Mouse (Mus musculus): ENCODE data around the gene Caskin1. TPM values are rescaled to one million over a fixed set of nuclear protein-coding genes. Genes with fewer than 3 reads are reported as not detected.
A peak's percentile ranks its signal among the peaks of the same experiment; 100 is the strongest.

The Caskin1 gene
- total RNA-seq, 2 experiments from 2014 or later, result 0.10 to 0.11 TPM

GRCm38 (mm10) chr17:24533099-24533992 lies 44.9 kb downstream of the Caskin1 start:
- DNase-seq, result peak; percentile 87

DNA sequence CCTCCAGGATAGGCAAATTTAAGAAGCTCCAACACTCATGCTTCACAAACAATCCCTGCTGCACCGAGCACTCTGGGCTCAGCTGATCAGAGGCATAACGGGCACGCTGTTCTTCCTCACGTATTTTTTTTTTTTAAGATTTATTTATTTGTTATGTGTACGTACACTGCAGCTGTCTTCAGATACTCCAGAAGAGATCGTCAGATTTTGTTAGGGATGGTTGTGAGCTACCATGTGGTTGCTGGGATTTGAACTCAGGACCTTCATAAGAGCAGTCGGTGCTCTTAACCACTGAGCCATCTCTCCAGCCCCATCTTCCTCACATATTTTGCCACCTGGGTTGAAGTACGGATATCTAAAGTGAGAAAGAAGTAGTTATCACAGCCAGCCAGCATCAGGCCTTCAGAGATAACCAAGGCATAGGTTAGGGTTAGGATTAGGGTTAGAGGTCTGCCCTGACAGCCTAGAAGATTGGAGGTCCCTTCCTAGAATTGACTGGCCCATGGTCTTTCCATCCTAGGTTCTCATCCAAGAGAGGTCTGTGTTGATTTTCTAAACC lies 45.8 kb downstream of the Caskin1 start, which contains the start of gene Rab26:
Gene Rab26 (minus strand): TSS at position 51 of the 559 bp plus-strand sequence.
- DNase-seq, result no peak

GRCm38 (mm10) chr17:24535300-24535699 lies 46.9 kb downstream of the Caskin1 start:
- no peak for DNase-seq

GRCm38 (mm10) chr17:24537536-24537935 lies 49.1 kb downstream of the Caskin1 start:
- no peak for DNase-seq

- DNase-seq, result no peak
Measured at GRCm38 (mm10) chr17:24538950-24539349, 50.5 kb downstream of the Caskin1 start.

GRCm38 (mm10) chr17:24540375-24540774 lies 52.0 kb downstream of the Caskin1 start:
- DNase-seq, result no peak

DNA sequence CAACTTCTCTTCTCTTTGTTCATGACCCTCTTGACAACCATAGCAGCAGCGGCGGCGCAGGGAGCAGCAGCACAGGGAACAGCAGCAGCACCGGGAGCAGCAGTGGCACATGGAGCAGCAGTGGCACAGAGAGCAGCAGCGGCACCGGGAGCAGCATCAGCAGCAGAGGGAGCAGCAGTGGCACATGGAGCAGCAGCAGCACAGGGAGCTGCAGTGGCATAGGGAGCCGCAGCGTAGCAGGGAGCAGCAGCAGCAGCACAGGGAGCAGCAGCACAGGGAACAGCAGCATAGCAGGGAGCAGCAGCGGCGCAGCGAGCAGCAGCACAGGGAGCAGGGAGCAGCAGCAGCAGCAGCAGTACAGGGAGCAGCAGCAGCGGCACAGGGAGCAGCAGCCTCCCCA lies 56.2 kb downstream of the Caskin1 start:
- DNase-seq, result no peak

- DNase-seq, result no peak
Measured at GRCm38 (mm10) chr17:24545247-24545646, 56.8 kb downstream of the Caskin1 start.

DNA sequence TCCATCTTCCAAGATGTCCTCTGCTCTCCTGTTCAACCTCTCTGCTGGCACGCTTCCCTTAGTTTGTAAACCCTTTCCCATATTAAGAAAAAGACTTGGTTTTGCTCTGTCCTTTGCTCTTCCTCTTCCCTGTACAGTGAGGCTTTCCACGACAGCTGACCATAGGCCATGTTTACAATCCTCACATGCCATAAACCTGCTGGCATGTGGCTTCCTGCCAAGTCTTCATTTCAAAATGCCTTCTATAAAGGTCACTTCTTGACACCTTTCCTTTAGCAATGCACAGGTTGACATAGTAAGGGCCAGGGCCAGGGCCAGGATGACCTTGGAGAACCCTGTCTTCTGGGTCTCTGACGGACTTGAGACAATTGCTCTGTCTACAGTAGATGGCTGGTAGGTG lies 57.8 kb downstream of the Caskin1 start:
- no peak for DNase-seq

DNA sequence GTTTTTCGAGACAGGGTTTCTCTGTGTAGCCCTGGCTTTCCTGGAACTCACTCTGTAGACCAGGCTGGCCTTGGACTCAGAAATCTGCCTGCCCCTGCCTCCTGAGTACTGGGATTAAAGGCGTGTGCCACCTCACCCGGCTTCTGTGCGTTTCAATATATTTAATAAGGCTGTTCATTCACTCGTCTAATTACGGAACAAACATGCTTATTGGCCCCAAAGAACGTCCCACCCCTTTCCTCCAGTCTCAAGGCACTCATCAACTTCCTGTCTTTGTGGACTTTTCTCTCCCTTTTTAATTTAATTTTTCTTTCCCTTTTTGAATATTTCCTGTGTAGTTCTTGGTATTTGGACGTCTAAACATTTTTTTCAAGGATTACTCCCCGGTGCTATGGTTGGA lies 60.0 kb downstream of the Caskin1 start:
- DNase-seq, result no peak

GRCm38 (mm10) chr17:24548921-24549617 lies 60.7 kb downstream of the Caskin1 start:
- no peak for DNase-seq

DNA sequence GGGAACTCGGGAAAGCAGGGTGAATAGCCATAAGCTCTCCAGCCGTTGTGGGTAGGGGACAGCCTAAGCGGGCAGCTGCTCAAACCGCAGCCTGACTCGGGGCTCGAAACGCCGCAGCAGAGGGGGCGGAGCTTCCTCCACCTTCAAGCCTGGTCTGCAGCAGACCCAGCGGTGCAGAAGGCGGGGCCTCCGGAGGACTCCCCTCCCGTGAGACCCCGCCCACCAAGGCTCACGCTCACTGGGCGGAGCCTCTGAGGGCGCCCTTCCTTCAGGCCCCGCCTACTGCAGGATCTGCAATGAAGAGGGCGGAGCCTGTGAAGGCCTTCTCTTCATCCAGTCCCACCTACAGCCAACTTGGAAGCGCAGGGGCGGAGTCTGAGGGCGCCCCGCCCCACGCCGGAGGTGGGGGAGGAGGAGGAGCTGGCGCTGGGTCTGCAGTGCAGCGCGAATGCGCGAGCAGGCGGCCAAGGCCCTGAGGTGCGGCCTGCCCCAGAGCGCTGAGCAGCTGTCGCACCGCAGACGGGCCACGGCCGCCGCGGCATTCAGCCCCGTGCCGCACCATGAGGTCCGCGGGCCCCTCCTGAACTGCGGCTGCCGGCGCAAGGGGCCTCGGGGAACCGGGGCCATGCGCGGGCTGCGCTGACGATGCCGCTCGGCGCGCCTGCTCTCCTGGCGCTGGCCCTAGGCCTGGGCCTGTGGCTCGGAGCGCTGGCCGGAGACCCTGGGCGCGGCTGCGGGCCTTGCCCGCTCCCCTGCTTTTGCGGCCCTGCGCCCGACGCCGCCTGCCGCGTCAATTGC lies 61.4 kb downstream of the Caskin1 start, which contains the start of gene Pkd1:
Gene Pkd1 (plus strand): TSS at position 217 of the 798 bp plus-strand sequence.
- peak; percentile 100 for DNase-seq

DNA sequence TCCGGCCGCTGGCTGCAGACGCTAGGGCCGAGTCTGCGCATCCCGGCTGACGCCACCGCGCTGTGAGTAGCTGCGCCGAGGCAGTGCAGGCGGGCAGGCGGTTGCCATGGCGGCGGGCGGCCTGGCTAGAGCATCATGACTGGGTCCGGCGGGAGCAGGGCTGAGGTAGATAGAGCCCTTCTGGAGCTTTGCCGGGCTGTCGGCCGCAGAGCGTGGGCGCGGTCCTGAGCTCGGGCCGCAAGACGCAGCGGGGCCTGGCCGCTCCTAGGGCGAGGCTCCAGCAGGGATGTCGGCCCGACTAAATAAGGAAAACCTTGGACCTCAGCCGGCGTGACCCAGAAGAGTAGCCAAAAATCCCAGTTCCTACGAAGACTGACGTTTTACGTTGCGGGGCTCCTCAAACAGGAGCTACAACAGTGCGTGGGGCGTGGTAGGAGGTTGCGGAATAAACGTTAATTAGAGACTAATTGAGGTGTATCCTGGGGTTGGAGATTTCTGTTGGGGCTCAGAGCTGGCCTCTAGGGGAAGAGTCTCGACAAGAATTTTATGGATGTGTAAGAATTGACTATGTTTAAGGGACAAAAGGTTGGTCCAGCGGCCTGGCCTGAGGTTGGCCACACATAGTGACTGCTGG lies 62.1 kb downstream of the Caskin1 start:
- peak; percentile 87 for DNase-seq

- no peak for DNase-seq
Measured at GRCm38 (mm10) chr17:24551050-24551444, 62.6 kb downstream of the Caskin1 start.

DNA sequence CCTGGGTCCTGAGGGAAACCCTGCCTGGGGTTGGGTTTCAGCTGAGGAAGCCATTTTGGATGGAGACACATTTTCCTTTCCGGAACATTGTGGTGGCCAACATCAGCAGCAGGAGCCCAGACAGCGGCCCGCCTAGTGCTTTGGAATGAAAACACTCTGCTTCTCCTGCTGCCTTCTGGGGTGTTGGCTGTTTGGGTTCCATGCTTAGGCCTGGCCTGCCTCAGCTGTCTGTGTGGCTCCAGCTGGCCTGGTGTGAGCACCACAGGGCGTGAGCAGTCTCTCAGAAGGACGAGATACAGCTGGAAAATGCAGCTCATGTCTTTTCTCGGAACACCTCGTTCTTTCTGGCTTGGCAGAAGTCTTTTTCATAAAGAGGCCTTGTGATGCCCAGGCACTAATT lies 68.7 kb downstream of the Caskin1 start:
- peak; percentile 87 for DNase-seq

Other genes starting within 250 kb of the Caskin1 start
- gene Ccnf, start 237.1 kb upstream of the Caskin1 start, total RNA-seq (2021), result 1 to 10 TPM in 1 of 2 experiments, under 1 TPM in 1; 0.61 to 1.1 TPM
- not detected for gene Abca17, start 137.5 kb upstream of the Caskin1 start, total RNA-seq (2021)
- gene Abca3, start 136.7 kb upstream of the Caskin1 start, total RNA-seq (2021), result 1 to 10 TPM; 6.7 to 7.3 TPM
- gene Rnps1, start 74.0 kb upstream of the Caskin1 start, total RNA-seq (2021), result 10 to 100 TPM; 47.3 to 50.6 TPM
- gene Eci1, start 62.0 kb upstream of the Caskin1 start, total RNA-seq (2021), result 100 to 1,000 TPM; 134 to 161 TPM
- 1 to 10 TPM; 1.0 to 1.5 TPM for gene Dnase1l2, start 45.5 kb upstream of the Caskin1 start, total RNA-seq (2021)
- 10 to 100 TPM in 1 of 2 experiments, 1 to 10 TPM in 1; 9.4 to 10.2 TPM for gene E4f1, start 18.3 kb upstream of the Caskin1 start, total RNA-seq (2021)
- gene Pgp, start 18.2 kb upstream of the Caskin1 start, total RNA-seq (2021), result 10 to 100 TPM; 50.8 to 55.0 TPM
- gene Bricd5, start 14.7 kb upstream of the Caskin1 start, total RNA-seq (2021), result not detected
- gene Mlst8, start 9.5 kb upstream of the Caskin1 start, total RNA-seq (2021), result 10 to 100 TPM; 10.5 to 11.7 TPM
- 10 to 100 TPM; 33.2 to 36.7 TPM for gene Traf7, start 39.3 kb downstream of the Caskin1 start, total RNA-seq (2021)
- gene Rab26, start 45.6 kb downstream of the Caskin1 start, total RNA-seq (2021), result under 1 TPM in 1 of 2 experiments, not detected in 1; 0.23 TPM
- gene Pkd1, start 61.2 kb downstream of the Caskin1 start, total RNA-seq (2021), result 10 to 100 TPM; 20.2 to 21.1 TPM
- 10 to 100 TPM; 65.8 to 67.8 TPM for gene Tsc2, start 144.0 kb downstream of the Caskin1 start, total RNA-seq (2021)
- 1 to 10 TPM; 2.6 to 4.2 TPM for gene Nthl1, start 144.1 kb downstream of the Caskin1 start, total RNA-seq (2021)
- 10 to 100 TPM; 36.6 to 41.8 TPM for gene Slc9a3r2, start 161.7 kb downstream of the Caskin1 start, total RNA-seq (2021)
- not detected for gene Npw, start 169.9 kb downstream of the Caskin1 start, total RNA-seq (2021)
- gene Zfp598, start 181.1 kb downstream of the Caskin1 start, total RNA-seq (2021), result 10 to 100 TPM; 17.7 to 20.2 TPM
- not detected for gene Syngr3, start 201.4 kb downstream of the Caskin1 start, total RNA-seq (2021)
- gene Gfer, start 207.6 kb downstream of the Caskin1 start, total RNA-seq (2021), result 10 to 100 TPM; 24.1 to 30.1 TPM
- under 1 TPM; 0.59 to 0.61 TPM for gene Noxo1, start 207.6 kb downstream of the Caskin1 start, total RNA-seq (2021)
- gene Tbl3, start 219.1 kb downstream of the Caskin1 start, total RNA-seq (2021), result 10 to 100 TPM; 14.7 to 15.6 TPM
- not detected for gene Rnf151, start 229.5 kb downstream of the Caskin1 start, total RNA-seq (2021)
- 100 to 1,000 TPM; 564 to 585 TPM for gene Rps2, start 229.5 kb downstream of the Caskin1 start, total RNA-seq (2021)
- 100 to 1,000 TPM; 493 to 532 TPM for gene Ndufb10, start 235.9 kb downstream of the Caskin1 start, total RNA-seq (2021)
- 100 to 1,000 TPM; 723 to 775 TPM for gene Rpl3l, start 239.2 kb downstream of the Caskin1 start, total RNA-seq (2021)
- 100 to 1,000 TPM; 164 to 180 TPM for gene Msrb1, start 248.0 kb downstream of the Caskin1 start, total RNA-seq (2021)